Mouse (Mus musculus): ENCODE measurements around the gene Slc9a3.

The Slc9a3 gene

DNA sequence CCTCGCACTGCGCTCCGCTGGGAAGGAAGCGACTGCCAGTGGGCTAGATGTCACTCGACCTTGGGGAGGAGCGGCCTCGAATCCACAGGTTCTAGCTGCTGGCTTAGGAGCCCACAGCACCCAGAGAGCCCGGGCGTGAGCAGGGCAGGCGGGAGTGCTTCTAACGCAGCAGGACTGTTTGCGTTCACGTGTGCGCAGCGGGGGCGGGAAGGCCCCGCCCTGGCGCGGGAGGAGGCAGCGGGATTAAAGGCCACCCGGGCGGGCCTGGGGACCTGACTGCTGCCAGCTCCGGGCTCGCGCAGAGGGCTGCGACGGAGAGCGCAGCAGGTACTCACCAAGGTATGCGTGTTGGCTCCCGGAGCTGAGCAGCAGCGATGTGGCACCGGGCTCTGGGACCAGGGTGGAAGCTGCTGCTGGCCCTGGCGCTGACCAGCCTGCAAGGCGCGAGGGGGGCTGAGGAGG is at the start of gene Slc9a3:
Slc9a3 (plus strand) TSS at position 317 of the 462 bp plus-strand sequence.
- in situ Hi-C loops (cut with MboI, MseI) = no loop called here

DNA sequence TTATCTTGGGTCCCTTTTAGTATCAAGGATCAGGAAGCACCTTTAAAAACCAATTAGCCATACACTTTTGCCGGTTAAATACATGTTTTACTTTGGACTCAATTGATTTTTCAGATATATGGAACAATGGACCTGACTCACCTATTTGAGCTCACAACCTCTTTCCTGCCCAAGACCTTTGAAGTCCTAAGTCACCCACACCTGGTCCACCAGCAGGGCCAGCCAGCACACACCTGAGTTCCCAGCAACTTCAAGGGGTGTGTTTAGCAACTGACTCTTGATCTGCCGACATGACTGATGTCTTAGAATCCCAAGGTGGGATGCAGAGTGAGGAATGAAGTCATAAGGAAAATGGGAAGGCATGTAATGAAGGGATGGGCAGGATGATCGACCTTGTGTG is 49.5 kb upstream of the Slc9a3 start:
- in situ Hi-C loops (cut with MboI, MseI) = no loop called here

DNA sequence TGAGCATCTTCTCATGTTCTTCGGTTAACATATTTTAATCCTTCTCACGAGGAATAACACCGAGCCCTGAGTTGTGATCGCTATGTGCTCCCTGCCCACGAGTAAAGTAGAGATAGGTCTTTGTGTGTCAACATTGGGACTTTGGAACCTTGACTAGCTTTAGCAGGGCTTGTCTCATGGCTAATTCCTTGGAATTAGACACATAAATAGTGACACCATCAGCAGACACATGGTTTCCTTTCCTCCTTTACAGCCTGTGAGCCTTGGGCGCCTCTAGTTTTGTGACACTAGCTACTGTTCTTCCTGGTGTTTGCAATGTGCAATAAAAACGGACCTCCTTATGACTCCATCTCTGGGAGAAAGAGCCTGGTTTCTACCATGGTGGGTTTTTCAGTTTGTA is 47.9 kb upstream of the Slc9a3 start:
- in situ Hi-C loops (cut with MboI, MseI) = no loop called here

DNA sequence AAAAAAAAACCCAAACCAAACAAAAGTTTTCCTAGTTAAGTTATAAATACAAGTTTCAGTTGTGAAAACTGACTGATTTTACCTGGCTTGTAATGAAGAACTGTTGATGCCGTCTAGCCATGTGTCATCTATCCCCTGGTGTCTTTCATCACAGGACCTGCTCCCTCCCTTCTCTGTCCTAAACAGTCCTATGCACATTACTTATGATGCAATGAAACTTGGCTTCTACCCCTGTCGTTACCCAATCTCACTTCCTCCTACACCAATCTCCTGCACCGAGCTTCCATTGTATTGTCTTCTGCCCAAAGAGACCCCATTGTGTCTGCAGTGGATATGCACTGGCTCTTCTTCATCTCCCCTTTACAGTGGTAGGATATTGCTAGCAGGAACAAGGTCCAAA is 31.0 kb upstream of the Slc9a3 start:
- in situ Hi-C loops (cut with MboI, MseI) = no loop called here

DNA sequence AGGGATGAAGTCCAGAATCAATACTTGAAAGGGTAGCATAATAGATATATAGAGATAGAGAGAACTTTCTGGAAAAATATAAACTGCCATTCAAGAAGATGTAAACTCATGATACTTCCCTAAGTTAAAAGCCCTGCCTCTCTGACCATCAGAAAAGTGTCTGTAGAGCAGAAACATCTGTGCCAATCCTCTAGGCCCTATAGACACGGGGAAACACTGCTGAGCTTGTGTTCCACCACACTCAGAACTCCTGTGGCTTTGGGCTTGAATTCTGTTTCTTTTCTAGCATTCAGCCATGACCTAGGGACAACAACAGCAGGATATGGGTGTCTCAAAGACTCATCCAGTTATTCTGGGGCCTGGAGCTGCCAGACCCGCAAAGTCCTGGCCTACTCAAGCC is 25.3 kb upstream of the Slc9a3 start:
- in situ Hi-C loops (cut with MboI, MseI) = loop anchor here (5.0 kb wide), 1 partner anchor 201 kb away; no protein-coding TSS in a partner anchor

DNA sequence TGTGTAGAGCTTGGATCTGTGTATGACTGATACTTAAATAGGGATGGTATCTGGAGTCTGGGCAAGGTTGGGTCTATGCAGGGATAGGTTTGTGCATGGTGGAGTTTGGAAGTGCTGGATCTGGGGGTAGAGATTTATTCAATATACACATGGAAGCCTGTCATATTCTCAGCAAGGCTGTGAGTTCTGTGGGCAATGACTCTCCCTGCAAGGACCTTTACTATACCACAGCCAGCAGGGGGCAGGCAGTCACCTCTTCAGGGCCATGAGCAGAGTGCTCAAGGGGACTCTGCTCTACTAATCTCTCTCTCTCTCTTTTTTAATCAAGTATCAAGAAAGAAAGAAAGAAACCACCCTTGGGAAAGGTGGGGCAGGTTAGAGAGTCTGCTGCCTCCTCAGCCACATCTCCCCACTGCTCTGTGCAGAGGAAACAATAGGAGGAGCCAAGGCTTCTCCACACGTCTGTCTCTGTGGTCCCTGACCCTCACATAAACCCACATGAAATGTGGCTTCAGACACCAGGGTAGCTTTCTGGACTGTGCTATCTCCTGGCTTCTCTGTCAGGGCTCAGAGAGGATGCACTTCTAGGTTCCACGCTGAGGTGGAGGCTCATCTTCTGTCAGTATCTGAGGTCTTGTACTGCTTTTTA is 24.4 kb upstream of the Slc9a3 start:
- in situ Hi-C loops (cut with MboI, MseI) = loop anchor here (5.0 kb wide), 1 partner anchor 200 kb away; no protein-coding TSS in a partner anchor

DNA sequence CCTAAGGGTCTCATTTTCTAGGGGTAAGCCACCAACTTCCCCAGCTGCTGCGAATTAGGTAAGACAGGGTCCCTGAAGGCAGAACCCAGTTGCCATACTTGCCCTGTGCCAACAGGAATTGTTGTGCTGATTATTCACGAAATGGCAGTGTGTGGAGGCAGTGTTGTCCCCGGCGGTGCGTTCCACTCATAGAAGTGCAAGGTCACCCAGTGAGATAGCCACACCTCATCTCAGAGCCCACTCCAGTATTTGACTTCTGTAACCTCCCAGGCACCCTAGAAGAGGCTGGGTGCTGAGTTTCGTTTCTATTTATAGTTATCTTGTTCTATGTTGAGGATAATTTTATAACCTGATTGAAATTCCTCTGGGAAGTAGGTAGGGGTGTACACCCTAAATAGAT is 22.3 kb upstream of the Slc9a3 start:
- in situ Hi-C loops (cut with MboI, MseI) = loop anchor here (5.0 kb wide), 1 partner anchor 198 kb away; no protein-coding TSS in a partner anchor

DNA sequence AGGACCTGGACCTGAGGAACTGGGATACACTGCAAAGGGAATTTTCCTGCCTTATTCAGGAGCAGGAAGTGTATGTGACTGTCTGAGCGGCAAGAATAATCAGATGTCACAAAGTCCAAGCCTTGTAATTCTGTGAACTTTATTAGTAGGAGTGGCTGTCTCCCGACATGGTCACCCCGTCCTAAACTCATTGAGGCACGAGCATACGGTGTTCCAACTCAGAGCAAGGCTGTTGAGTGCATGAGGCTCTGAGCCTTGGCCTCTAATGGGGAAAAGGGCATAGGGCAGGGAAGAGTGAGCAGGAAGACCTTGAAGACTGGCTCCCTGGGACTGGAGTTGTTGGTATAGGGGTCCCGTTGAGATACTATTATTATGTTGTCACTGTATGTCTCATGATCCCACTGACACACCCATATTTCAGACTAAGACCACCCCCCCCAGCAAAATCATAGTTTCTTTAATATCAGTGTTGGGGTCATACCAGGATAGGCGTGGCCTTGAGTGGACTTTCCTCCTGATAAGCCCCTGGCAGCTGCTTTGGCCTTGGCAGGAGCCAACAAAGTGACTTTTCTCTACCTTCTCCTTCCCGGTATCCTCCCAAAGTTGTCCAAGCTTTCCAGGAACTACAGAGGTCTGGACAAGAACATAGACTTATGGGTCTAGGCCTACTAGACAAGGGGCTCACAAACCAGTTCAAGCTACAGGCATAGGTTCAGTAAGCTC is 19.0 kb upstream of the Slc9a3 start:
- in situ Hi-C loops (cut with MboI, MseI) = no loop called here

- in situ Hi-C loops (cut with MboI, MseI) = no loop called here
Observed at GRCm38 (mm10) chr13:74102831-74103582, 18.2 kb upstream of the Slc9a3 start.

GRCm38 (mm10) chr13:74104417-74104816 is 16.8 kb upstream of the Slc9a3 start:
- in situ Hi-C loops (cut with MboI, MseI) = no loop called here

DNA sequence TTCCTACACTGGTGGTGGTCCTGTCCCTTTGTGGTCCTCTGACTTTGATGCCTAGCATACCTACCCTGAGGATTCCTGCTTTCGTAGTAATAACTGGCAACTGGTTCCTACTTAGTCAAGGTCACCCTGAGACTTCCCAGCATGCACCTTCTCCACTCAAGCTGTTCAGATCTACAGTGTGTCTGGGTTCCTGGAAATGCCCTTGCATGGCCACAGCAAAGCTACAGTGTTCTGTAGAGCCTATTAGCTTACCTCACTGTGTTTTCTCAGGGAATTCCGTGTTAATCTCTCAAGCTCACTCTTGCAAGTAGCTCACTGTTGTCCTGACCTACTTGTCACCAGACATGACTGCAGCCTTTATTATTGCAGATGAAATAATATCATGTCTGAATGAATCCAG is 13.8 kb upstream of the Slc9a3 start:
- in situ Hi-C loops (cut with MboI, MseI) = no loop called here

DNA sequence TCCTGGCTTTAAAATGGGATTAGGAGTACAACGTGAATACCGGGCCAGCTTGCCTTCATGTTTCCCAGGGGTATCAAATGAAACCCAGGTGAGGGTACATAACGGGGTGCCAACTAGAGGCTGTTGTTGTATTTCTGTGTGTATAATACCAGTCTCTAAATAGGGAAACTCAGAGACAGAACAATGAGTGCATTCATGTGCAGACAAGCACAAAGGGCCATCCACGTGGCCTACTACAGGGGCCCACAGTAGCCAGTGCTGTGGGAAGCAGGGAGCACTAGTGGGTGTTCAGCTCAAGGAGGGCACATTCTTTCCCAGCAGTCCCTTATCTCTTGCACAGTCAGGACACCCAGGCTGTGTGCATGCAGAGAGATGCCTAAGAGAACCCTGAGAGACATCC is 8.7 kb upstream of the Slc9a3 start:
- in situ Hi-C loops (cut with MboI, MseI) = loop anchor here (10.0 kb wide), 1 partner anchor 172 kb away; no protein-coding TSS in a partner anchor

DNA sequence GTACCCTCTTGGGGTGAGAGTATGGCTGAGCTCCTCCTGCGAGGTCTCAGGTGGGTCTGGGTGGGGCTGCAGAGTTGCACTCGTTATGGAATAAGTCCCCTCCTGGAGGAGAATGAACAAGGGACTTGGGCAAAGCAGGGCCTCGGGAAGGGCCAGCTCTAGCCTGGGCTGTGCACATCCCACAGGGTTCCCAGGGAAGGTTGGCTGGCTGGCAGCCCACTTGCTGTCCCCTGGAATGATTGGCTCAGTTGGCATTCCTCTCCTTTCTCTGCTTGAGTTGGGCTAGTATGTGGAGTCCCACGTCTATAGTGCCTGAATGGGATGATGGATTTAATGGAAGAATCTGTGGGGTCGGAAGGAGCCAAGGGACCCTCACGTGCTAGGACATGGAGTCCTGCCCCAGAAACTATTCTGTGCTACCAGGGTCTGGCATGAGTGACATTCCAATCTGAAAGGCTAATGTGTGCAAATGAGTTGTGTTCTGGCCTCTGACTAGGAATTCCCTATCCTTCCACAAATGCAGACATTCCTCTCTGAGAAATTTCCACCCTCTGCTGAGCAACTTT is 7.5 kb upstream of the Slc9a3 start:
- in situ Hi-C loops (cut with MboI, MseI) = loop anchor here (10.0 kb wide), 1 partner anchor 171 kb away; no protein-coding TSS in a partner anchor

- in situ Hi-C loops (cut with MboI, MseI) = no loop called here
Observed at GRCm38 (mm10) chr13:74121795-74122330, 606 bp downstream of the Slc9a3 start.

- in situ Hi-C loops (cut with MboI, MseI) = no loop called here
Observed at GRCm38 (mm10) chr13:74122632-74123031, 1.4 kb downstream of the Slc9a3 start.

DNA sequence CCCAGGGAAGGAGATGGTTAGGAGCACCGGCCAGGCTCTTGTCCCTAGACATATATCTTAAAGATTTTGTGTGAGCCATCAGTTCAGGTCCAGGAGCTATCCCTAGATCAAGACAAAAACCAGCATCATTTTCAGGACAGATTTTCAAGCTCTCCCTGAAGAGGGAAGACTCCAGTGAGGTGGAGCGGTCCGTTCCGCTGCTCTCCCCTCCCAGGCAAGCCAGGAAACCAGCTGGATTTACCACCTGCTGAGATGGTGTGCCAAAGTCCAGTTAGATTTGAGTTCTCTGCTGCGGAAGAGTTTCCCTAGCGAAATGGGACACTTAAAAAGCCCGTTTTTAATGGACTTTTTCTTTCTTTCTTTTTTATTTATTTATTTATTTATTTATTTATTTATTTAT is 6.3 kb downstream of the Slc9a3 start:
- in situ Hi-C loops (cut with MboI, MseI) = no loop called here

DNA sequence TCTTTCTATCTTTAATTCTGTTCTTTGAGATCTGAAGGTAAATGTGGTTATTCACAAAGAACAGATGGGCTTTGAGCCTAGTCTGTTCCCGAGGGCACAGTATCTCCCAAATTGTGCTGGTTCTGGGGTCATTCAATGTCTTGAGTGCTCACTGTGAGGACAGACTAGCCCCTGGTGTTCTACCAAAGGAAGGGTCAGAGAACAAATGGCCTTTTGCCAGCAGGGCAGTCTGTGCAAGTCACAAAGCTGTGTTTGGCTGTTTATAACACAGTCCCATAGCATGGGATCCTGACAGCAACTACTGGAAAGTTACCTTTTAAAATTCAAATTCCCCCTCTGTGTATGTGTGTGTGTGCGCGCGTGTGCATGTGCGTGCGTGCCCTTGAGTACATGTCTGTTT is 8.7 kb downstream of the Slc9a3 start:
- in situ Hi-C loops (cut with MboI, MseI) = no loop called here

DNA sequence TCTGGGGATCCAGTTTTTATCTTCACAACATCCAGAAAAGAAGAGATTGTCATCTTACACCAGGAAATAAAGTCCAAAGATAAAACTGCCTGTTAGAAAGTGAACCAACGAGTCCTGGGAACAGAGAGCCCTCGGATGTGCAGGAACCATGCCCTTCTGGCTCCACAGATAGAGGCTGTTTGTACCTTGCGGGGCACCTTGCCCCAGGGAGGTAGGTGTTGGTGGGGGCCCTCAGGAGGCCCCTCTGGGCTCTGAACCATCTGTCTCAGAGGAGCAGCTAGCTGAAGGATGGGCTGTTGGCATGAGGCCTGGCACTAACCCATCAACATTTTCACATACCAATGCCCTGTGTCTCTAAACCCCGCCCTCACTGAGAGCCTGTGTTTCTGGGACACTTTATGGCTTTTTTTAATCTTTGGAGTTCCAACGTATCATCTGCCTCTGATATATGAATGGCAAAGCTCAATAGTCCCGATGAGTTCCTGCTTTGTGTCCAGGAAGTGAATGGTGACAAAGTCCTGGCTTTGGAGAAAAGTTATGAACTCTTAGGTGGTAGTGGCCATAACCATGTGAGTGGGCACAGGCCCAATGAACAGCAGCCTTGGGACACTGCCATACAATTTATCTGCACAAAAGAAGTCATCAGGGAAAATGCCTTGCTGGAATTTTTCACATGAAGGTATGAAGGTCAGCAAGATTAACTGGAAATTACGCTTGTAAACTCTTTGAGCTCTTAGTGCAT is 17.8 kb downstream of the Slc9a3 start:
- in situ Hi-C loops (cut with MboI, MseI) = no loop called here

DNA sequence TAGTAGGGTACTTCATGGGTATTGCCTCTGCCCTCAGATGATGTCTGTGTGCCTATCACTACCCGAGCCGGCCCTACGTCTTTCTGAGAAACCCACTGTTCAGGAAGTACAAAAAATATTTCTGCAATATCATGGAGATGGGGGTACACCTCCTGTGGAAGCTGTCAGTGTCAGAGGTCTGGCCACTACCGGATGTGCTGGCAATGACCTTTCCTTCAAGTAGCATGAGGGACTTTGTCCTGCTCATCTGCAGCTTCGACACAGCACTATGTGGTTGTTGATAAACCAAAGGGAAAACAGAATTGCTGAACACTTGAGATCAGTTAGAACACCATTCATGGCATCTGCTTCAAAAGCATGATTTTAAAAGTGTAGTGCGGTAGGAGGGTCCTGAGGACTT is 19.5 kb downstream of the Slc9a3 start:
- in situ Hi-C loops (cut with MboI, MseI) = no loop called here

DNA sequence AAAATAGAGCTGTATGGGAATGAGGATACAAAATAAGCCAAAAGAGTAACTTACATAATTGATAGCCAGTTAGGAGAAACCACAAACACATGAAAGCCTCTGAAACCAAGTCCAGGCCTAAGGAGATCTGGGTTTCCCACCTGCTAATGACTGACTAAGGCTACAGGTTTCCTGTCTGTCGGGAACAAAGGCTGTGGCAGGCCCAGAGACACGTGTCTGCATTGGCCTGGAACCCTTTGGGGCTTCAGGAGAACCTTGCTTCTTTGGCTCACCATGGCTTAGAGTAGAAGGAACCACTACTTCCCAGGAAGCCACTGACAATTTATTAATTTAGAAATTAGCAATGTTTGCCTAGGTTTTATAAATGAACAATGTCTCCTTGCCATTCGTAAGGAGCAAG is 22.0 kb downstream of the Slc9a3 start:
- in situ Hi-C loops (cut with MboI, MseI) = no loop called here
